Mouse (Mus musculus) heart, postnatal 0 days (tissue): ENCODE results near the gene Lrg1.

Source experiments
- CTCF ChIP-seq: IDR thresholded peaks from 2 replicates; pipeline ENCODE4 v1.5.1; 2016; ENCODE audit warnings: antibody characterized with exemption, control low read depth, low read depth
- EP300 ChIP-seq: IDR thresholded peaks from 2 replicates; pipeline ENCODE4 v1.6.1; 2016; ENCODE audit warnings: antibody characterized with exemption, low read depth

DNA sequence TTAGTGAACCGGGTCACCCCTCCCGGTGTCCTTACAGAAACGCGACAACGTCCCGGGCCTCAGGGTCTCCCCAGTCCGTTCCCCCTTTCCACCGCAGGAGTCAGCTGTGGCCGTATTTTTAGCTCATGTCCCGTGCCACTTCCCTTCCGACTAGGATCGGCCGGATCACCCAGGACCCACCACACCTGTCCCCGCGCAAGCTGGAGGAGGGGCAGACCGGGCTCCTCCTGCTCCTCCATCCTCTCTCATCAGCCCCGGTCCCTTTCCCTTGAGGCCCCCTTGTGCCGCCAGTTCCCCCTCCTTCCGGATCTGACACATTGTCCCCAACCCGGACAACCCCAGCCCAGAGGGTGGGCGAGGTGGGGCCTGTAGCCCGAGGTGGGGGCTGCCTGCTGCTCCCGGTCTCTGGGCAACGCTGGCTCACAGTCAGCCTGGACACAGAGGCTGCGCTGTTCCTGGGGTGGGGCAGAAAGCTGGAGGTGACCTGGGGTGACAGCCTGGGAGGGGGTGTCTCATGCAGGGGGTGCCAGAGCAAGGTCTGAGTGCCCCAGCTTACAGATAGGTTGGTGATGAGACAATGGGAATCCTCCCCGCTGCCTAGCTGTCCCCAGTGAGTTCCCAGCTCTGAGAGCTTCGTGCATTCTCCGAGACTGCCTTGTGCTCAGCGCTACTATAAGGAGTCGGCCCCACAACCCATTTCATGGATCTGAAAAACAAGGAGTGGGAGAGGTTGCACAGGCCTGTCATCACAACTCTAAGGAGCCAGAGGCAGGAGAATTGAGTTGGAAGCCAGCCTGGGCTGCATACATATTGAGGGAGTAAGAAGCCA is 27.2 kb upstream of the Lrg1 start:
- TF ChIP-seq CTCF = no peak
- no peak for TF ChIP-seq EP300
